ENCODE assay signal across 8 mouse cellular contexts in the genomic region with DNA sequence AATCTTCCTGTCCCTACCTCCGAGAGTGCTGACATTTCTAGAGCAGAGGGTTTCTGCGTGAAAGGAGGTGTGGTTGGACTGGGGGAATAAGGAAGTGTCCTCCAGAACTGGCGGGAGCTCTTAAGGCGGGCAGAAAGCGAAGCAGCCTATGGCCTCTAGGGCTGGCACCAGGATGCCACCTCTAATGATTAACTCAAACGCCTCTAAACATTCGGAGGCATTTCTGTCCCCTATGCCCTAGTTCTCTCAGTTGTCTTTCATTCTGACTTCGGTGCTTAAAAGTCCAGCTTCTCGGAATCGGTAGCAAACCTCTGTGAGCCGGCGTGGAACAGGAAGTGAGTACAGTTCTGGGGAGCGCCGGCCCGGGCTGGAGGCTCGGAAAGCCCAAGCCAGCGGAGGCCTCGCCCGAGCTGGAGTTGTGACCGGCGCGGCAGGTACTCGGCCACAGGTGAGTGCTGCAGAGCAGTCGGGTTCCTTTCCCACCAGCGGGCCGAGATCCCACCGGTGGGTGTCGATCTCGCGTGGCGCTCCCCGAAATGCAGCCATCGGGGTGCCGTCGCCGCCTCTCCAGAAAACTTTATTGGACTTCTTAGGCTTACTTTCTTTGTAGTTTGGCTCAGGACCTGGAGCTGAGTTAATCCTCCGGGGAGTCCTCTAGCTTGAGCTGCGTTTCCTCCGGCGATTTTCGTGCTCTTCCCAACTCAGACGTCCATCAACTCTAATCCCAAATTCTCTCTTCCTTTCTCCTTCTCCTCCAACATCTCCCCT. TPM values are rescaled to one million over a fixed set of nuclear protein-coding genes. Genes with fewer than 3 reads are reported as not detected.
DNase-seq lines count a peak whose midpoint lies in the region; ATAC-seq lines count a peak whose summit lies in the region.

Casp8 (plus strand) TSS at position 84 of the 768 bp plus-strand sequence.

- peak within 1 kb of the TSS; percentile 69 for H3K4me3 ChIP-seq in embryonic facial prominence, embryonic 13.5 days
- H3K4me3 ChIP-seq in heart, embryonic 13.5 days: peak within 1 kb of the TSS; percentile 84
- peak within 1 kb of the TSS; percentile 77 for H3K4me3 ChIP-seq in kidney, embryonic 16.5 days (ENCODE audit: low read length)

- H3K27ac ChIP-seq in embryonic facial prominence, embryonic 13.5 days: peak within 1 kb of the TSS; percentile 67
- H3K27ac ChIP-seq in heart, embryonic 13.5 days (replicated peaks): peak within 1 kb of the TSS; percentile 75
- peak within 1 kb of the TSS; percentile 89 for H3K27ac ChIP-seq in kidney, embryonic 16.5 days (ENCODE audit: low read length)

- intact Hi-C loops in left cerebral cortex, postnatal 25 days (cut with DNase I): no loop called here

- no peaks in the 10 kb centered on the region for H3K27me3 ChIP-seq in embryonic facial prominence, embryonic 13.5 days
- H3K27me3 ChIP-seq in heart, embryonic 13.5 days (replicated peaks): no peaks in the 10 kb centered on the region
- no peaks in the 10 kb centered on the region for H3K27me3 ChIP-seq in kidney, embryonic 16.5 days (ENCODE audit: insufficient read depth, low read length)

- H3K36me3 ChIP-seq in embryonic facial prominence, embryonic 13.5 days: peaks cover 6% of the 10 kb centered on the region
- H3K36me3 ChIP-seq in heart, embryonic 13.5 days: peaks cover 8% of the 10 kb centered on the region
- H3K36me3 ChIP-seq in kidney, embryonic 16.5 days (ENCODE audit: insufficient read depth, low read length): peaks cover 8% of the 10 kb centered on the region

- no peaks in the 10 kb centered on the region for H3K9me3 ChIP-seq in embryonic facial prominence, embryonic 13.5 days
- H3K9me3 ChIP-seq in heart, embryonic 13.5 days: no peaks in the 10 kb centered on the region
- no peaks in the 10 kb centered on the region for H3K9me3 ChIP-seq in kidney, embryonic 16.5 days (ENCODE audit: low read length)

- ATAC-seq in embryonic facial prominence, embryonic 13.5 days (ENCODE audit: insufficient number of reproducible peaks, insufficient read depth, low FRiP score, low TSS enrichment, low read depth): 0 out of 2 replicates have a peak, but pooled peaks have one; percentile 67
- peak; percentile 42; the same call in 1 of the 2 replicates for ATAC-seq in heart, embryonic 13.5 days (ENCODE audit: extremely low read depth, insufficient number of reproducible peaks, low FRiP score, low TSS enrichment)
- peak; percentile 95 for ATAC-seq in kidney, embryonic 16.5 days (ENCODE audit: low FRiP score, low TSS enrichment)

- DNase-seq in 3134 (ENCODE audit: extremely low read depth, insufficient read length, low spot score): peak; percentile 80
- DNase-seq in T-cell, adult 2 months (ENCODE audit: low spot score): peak; percentile 67
- peak; percentile 71 to 78 for DNase-seq in lung, postnatal 4 days
- peak; percentile 71 for DNase-seq in retina, postnatal 1 day
- DNase-seq in left cerebral cortex, postnatal 25 days (ENCODE audit: low spot score in 2 of 2): no peak

- H3K9ac ChIP-seq in embryonic facial prominence, embryonic 13.5 days: peak within 1 kb of the TSS; percentile 87
- peak within 1 kb of the TSS; percentile 93 for H3K9ac ChIP-seq in heart, embryonic 13.5 days
- peak within 1 kb of the TSS; percentile 90 for H3K9ac ChIP-seq in kidney, embryonic 16.5 days (replicated peaks; ENCODE audit: low read length)

- WGBS in embryonic facial prominence, embryonic 13.5 days: 2% methylated on average over 42 of the region's 42 CpGs
- under 1% methylated on average over 42 of the region's 42 CpGs for WGBS in heart, embryonic 13.5 days
- WGBS in kidney, embryonic 16.5 days: under 1% methylated on average over 42 of the region's 42 CpGs

- peaks cover 7% of the 10 kb centered on the region; the same call in 1 of the 2 replicates for H3K4me1 ChIP-seq in embryonic facial prominence, embryonic 13.5 days
- peaks cover 10% of the 10 kb centered on the region for H3K4me1 ChIP-seq in heart, embryonic 13.5 days
- H3K4me1 ChIP-seq in kidney, embryonic 16.5 days (ENCODE audit: insufficient read depth, low read length): peaks cover 14% of the 10 kb centered on the region

- peak within 1 kb of the TSS; percentile 80 for H3K4me2 ChIP-seq in embryonic facial prominence, embryonic 13.5 days
- peak within 1 kb of the TSS; percentile 88 for H3K4me2 ChIP-seq in heart, embryonic 13.5 days
- peak within 1 kb of the TSS; percentile 92 for H3K4me2 ChIP-seq in kidney, embryonic 16.5 days (replicated peaks; ENCODE audit: low read depth, low read length)

RNA-seq across cellular contexts. Expression of gene Casp8, which starts in this region (rescaled TPM):
- 31.2 and 35.5 TPM in 2 replicates for polyA plus RNA-seq in embryonic facial prominence, embryonic 13.5 days (2015; fragmentation: Nextera tagmentation; extraction: Ambion mirVana)
- 18.4 and 18.7 TPM in 2 replicates for polyA plus RNA-seq in heart, embryonic 13.5 days (2015; fragmentation: Nextera tagmentation; extraction: Ambion mirVana)
- 42.1 and 44.1 TPM in 2 replicates for polyA plus RNA-seq in kidney, embryonic 16.5 days (2015; fragmentation: Nextera tagmentation; extraction: Ambion mirVana)
- 1 to 10 TPM; 2.6 to 3.4 TPM for total RNA-seq in left cerebral cortex, postnatal 25 days (2021)

Comparison
In these comparisons a context has a peak if more than half of its experiments do, and no peak if none do; other contexts are left out.
1. DNase-seq: peak in 3134 (single experiment), T-cell, adult 2 months (single experiment), lung, postnatal 4 days (2 of 2) and retina, postnatal 1 day (single experiment); none in left cerebral cortex, postnatal 25 days (0 of 2).
2. ATAC-seq: peak in every context shown above with its lines; median percentile 95 in kidney, embryonic 16.5 days; 67 in embryonic facial prominence, embryonic 13.5 days; 42 in heart, embryonic 13.5 days.
3. Peak in every context shown above with its lines, with median percentiles within 50 percentile points of each other: H3K27ac ChIP-seq, H3K4me2 ChIP-seq, H3K4me3 ChIP-seq and H3K9ac ChIP-seq.